Mouse (Mus musculus): ENCODE data around the gene Pfkfb3.

DNA sequence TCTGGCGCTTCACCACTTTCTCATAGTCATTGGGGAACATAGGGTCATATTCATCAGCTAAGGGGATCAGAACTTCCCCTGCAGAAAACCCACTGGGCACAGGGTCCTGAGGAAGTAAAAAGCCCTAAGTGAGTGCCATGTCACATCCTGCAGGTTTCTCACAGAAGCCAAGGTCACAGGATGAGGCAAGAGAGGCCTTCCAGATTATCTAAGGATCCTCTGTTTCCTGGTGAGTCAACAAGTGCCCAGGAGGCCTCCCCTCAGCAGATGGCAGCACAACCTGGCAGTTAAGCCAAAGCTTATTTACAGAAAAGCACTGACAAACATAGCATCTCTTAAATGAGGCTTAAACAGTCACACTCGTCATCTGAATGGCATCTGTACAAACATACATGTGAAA lies 42.8 kb upstream of the Pfkfb3 start:
- TF ChIP-seq CTCF (IDR thresholded peaks at IDR 0.05; ENCODE audit: control insufficient read depth, insufficient read depth, low read length): no peak
- no peak for TF ChIP-seq POLR2A (IDR thresholded peaks at IDR 0.05; ENCODE audit: borderline replicate concordance, control insufficient read depth, low read depth, low read length)

Data from bone marrow, adult 2 months (tissue).